Mouse (Mus musculus) frontal cortex, adult (tissue): ENCODE data around the gene Adam15.

Experiments
- ATAC-seq: cut with Nextera tagmentation; 2 replicates; pipeline ENCODE4 v1.9.2; 2017; ENCODE audit warnings: mild to moderate bottlenecking, moderate library complexity, mixed read lengths; ENCODE audit not compliant: low TSS enrichment

Gene Adam15

DNA sequence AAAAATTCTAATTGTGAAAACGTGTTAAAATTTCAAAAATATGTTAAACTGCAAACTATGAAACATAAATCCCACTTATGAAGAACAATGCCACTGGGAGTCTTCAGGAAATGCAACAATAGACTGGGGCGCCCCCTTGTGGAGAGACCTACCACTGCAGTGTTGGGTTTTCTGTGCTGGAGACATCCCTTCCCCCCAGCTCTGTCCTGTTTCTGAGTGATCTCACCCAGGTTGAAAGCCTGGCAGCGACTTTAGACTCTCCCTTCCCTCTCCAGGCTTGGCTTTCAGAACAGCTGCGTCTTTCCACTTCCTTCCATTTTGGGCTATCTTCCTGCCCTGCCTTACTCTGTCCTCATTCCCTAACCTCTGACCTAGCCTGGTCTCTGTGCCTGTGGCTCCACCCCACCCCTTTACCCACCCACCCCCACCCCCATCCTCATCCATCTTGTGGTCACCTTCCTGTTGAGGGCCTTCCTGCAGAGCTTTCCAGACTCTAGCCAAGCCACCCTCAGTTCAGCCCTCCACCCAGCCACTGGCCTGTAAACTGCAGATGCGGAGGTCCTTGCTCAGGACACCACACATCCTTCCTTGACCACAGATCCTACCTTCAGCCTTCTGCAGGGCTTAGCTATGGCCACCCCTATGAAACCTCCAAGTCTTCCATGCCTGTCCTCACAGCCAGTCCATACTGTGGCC is 5.2 kb upstream of the Adam15 start:
- ATAC-seq = peak; percentile 53

DNA sequence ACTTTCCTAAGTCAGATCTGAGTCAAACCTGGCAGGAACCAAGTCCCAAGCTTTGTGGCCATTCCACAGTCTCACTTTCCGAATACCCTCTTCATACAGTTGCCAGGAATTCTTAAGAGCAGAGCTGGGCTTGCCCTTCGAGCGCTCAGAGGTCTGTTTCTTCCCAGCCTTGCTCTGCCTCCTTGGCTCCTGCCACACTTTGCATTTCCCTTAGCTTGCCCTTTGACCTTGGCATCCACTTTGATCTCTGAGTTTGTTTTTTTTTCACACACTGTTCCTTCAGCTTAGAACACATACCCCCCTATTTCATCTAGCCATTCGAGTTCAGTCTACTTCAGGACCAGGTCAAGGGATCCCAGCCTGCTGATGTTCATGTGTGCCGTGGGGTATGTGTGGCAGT is 1.5 kb upstream of the Adam15 start:
- ATAC-seq = no peak

DNA sequence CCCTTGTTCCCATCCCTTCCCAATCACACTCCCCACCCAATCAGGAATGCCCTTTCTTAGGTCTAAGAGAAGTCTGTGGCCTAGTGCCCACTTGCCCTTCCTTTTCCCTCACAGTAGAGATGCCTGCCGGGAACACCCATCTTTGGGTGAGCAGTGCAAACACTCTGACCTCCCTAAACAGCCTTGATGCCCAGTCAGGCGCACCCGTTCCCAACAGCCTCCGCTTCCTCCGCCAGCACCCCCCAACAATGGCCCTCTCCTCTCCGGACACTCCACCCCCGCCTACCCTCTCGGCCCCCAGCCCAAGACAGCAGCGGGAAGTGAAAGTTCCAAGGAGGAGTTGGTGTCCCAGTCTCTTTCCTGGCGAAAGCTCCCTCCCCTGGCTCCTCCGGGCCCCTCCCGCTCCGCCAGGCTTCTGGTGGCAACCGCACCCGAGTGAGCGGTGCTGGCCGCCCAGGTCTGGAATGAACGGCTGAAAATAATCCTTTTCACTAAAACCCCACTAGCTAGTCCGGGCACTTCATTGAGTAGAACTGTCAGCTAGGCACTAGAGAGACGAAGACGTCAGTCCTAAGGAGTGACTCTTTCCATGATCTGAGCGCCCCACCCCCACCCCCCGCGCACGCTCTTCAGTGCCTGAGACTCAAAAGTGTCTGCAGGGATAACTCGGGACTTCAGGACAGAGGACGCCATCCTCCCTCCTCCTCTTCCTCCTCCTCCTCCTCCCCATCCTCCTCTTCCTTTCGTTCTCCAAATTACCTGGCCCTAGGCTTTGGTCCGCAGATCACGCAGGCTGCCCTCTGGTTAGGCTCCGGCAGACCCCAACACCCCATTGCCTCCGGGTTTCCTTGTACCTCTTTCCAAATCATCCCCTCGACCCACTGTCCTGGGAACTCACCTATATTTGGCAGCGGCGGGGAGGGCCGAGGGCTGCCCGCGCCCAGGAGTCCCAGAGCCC is 606 bp downstream of the Adam15 start:
- ATAC-seq = peak; percentile 39

DNA sequence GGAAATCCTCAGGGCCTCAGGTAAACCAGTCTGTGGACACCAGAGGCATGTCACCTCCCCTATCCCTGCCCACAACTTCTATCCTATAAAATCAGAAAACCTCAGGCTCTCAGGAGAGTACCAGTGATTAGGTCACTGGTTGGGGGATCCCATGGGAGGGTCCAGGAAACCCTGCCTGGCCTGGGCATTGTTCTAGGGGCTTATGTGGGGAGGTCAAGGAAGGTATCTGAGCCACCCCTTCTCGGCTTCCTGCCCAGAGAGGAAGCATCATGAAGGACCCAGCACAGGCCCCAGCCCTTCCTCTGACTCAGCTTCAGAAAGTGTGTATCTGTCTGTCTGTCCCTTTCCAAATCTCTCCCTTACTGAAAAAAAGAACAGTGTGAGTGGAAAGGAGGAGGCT is 1.9 kb downstream of the Adam15 start:
- ATAC-seq = no peak

DNA sequence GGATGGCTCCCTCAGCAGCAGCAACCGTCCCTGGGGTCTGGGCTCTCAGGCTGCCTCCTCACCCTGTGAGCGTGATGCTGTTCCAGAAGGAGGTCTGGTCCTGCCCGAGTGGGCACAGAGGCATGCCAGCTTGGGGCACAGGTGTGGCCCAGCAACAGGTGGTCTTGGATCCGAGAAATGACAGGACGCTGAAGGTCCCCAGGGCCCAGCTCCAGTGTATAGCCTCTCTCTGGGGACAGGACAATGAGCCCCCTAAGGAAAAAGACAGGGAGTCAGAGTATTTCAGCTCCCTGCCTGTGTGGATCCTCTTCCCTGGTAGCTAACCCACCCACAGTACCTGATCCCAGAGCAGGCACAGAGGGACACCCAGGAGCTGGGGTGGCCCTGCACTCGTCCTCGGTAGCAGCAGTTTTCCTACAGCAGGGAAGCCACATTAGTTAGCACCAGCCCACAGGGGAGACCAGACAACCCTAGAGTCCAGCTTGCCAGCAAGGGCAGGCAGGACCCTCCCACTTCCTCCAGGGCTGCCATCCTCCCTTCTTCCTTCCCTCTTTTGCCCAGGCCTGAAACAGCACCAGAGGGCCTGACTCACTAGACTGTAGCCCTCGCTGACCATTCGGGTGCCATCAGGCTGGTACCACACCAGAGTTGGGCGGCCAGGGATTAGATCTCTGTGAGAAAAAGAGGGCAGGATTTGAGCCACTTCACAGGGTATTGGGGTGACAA is 2.8 kb downstream of the Adam15 start:
- no peak for ATAC-seq

DNA sequence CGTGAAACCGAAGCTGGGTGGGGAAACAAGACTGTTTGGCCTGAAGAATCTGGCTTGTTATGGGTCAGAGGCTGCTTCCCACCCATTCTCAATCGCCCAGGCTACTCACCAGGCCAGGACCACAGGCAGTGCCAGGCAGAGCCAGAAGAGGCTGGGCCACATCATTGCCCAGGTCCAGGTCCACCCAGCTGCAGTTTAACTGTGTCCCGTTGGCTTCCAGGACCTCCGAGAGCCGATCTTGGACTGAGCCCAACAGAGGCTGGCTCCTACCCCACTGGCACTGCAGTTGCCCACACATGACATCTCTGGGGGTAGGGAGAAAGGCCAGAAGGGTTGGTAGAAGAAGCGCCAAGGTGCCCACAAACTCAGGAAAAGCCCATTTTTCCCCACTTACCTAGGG is 6.5 kb downstream of the Adam15 start:
- ATAC-seq = no peak

DNA sequence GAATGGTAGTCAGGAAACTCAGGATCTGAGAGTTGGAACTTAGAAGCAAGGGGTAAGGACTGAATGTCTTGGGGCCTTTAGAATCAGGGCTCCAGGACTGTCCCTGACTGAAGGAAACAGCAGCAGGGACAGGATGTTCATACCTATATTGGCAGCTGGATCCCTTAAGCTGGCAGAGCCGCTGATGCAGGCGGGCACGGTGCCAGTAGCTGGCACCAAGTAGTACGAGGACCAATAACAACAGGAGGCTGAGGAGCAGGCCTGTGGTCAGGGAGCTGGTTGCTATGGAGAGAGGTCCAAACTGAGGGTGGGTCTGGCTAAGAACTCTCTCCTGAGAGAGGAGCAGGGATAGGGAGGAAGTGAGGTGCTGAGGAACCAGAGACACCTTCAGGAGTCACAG is 8.0 kb downstream of the Adam15 start:
- no peak for ATAC-seq

DNA sequence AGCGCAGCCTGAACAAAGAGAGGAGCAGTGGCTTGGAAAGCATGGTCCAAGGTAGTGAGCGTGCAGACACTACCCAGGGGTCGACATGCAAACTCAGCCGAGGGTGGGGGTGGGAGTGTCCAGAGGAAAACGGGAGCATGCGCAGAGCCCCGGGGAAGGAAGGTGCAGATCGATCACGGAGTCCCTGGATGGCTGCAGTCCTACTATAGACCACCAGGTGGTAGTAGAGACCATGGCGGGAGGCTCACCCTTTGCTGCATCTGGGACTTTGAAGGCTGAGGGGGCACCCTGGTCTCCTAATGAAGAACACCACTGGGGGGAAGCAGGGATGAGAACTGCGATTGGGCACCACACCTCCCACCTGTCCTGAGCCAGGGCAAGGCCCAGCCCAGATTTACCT is 9.3 kb downstream of the Adam15 start:
- ATAC-seq = peak; percentile 62

DNA sequence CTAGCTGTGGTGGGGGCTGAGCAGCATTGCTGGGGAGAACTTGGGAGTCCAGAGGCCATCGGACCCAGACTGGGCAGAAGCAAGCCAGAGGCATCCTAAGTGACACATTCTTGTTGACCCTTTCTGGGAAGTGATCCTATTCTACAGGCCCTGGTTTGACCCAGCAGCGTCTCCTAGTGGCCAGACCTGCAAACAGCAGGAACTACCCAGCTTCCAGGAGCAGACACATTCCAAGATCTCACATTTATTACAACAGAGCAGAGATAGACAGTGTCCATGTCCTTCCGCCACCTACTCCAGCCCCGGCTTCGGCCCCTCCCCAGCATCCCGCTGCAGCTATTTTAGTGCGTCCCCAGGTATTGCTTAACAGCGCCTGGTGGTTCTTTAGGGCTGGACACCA is 10.4 kb downstream of the Adam15 start:
- peak; percentile 31; the same call in 1 of the 2 replicates for ATAC-seq

DNA sequence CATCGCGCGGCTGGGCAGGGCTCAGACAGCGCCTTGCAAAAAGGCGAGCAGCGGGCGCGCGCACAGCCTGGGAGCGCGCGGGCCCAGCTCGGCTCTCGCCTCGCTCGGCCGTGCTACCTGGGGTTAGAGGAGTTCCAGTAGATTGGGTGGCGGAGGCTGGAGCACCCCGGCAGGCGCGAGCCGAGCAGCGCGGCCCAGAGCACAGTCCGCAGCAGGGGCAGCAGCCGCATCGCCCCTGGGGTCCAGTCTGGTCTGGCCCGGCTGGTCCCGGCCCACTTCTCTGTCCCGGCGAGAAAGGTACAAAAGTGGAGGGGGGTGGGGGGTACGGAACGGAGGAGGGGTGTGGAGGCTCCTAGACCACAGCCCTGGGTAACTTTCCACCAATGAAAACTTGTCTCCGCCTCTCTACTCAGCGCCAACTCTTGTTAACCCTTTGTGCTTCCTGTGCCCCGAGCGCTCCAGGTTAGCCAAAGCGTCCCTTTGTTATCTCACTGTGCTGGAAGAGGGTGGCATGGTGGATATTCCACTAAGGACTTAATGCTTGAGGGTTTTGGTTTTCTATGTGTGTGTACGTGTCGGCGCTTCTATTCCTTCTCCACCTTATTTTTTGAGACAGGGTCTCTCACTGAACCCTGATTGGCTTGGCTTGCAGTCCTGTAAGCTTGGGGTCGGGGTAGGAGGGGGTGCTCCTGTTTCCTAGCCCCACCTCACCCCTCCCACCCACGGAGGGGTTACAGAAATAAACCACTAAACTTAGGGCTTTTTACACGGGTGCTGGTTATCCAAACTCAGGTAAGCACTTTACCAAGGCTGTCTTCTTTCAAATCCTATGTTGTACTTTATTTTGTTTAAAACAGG is 11.8 kb downstream of the Adam15 start, which contains the start of gene Efna4:
Gene Efna4 (minus strand): TSS at position 308 of the 858 bp plus-strand sequence.
- ATAC-seq = 0 out of 2 replicates have a peak, but pooled peaks have one; percentile 14

DNA sequence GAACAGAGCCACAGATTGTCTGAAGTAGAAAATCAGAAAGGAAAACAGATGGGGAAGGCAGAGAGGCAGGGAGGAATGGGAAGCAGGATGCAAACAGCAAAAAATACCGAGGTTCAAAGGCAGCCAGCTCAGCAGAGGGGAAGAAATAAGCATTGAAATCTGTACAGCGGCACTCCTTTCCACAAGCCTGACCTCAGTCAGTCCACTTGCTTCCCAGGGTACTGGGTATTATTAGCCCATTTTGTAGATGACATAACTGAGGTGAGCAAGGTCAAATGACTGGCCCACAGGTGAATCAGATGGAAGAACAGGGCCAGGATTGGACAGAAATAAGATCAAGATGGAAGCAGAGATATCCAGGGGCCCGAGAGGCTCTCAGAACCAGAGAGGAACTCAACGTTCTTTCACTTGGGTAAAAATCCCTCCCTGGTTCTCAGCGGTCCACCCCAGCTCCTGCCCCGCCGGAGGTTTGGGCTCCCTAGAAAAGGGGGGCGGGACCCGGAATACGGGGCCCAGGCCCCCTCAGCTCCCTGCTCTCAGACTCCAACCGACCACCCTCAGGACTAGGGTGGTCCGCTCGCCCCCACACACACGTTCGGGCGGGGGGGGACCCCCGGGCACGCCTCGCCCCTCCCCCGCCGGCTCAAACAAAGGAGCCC is 12.6 kb downstream of the Adam15 start:
- ATAC-seq = no peak

DNA sequence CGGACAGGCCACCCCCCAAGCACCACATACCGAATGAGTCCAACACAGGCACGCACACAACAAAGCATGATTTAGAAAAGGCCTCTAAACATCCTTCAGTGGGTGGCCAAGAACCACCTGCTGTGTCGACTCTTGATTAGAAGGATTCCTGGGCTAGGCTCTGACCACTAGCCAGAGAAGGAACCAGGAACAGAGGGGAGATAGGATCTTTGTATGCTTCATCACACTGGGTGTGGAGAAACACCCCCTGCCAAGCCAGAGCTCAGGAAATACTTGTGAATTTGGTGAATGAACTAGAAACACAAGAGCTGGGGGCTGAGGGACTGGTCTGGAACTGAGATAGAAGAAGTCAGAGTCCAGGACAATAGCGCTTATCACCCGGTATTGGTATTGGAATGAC is 13.3 kb downstream of the Adam15 start:
- no peak for ATAC-seq

DNA sequence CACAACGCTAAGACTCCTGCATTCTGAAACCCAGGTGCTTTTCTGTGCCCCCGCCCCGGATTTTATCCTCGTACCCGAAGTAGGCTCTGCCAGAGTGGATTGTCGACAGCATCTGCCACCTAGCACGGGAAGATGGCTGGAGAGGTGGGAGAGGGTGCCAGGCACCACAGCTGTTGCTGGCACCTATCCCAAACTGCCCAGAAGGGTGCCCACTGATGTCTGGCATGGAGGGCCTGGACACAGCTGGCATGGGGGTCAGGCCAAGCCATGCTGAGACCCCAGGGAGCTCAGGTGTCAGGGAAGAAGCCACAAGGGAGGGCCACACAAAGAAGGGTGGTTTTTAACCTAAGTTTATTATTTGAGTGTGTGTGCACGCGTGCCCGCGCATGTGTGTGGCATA is 16.7 kb downstream of the Adam15 start:
- ATAC-seq = no peak

DNA sequence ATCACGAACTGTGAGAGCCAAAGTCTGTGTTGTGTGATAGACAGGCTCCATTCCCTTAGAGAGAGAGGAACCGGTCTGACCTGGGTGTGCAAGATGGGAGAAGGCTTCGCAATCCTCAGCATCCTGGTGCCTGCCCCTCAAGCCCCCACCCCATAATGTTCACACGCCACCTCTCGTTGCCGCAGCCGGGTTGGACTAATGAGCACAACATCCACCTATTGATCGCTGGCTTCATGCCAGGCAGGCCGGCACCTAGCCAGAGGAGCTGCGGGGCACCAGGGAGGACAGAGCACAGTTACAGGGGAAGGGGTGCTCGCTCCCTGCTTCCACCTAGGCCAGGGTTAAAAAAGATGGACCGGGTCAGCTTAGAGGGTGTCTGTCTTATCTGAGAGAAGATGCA is 17.3 kb downstream of the Adam15 start:
- no peak for ATAC-seq

DNA sequence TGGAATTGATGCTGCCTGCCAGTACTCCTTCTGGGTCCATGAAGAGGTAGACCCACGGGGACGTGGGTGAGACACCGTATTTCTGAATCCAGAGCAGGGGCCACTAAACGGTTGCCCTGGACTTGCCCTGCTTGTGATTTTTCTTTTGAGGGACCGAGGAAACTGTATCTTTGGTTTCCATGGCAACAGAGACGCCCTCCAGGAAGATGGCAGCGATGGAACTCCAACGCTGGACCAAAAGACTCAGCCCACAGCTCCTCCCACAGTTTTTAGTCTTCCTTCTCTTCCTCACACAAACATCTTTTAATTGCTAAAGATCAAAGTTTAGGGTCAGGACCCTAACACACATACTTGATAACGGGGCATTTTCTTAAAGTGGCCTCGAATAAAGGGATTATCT is 17.8 kb downstream of the Adam15 start:
- no peak for ATAC-seq

DNA sequence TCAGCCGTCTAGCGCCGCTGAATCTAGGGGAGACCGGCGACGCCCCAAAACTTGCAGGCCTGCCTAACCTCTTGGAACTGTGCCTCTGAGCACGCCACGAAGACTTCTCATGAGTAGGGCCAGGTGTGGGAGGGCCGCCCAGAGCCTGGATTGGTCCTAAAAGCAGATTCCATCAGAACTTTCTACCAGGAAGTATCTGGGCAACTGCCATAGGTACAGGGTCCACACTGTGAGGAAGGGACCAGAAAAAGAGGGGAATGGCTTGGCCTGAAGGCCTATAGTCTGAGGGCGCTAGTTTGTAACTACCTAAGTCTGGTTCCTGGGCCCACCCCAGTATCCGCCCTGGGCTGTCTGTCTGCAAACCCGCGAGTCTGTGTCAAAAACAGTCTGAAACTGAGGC is 18.2 kb downstream of the Adam15 start:
- no peak for ATAC-seq

DNA sequence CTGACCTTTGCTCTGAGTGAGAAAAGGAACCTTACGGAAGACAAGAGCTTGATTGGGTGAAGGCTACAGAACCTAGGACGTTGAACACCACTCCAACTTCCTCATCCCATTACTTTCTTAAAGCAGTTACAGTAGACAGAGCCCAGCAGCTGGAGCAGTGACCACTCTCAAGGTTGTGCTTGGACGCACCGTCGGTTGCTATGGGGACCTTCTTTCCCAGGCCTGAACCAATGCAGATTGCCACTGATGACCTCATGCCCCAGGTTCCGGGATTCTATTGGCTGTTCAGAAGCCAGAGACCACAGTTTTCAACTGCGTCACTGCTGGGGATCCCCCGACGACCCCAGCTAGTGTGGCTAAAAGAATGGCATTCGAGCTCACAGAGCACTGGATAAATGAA is 18.8 kb downstream of the Adam15 start:
- no peak for ATAC-seq

DNA sequence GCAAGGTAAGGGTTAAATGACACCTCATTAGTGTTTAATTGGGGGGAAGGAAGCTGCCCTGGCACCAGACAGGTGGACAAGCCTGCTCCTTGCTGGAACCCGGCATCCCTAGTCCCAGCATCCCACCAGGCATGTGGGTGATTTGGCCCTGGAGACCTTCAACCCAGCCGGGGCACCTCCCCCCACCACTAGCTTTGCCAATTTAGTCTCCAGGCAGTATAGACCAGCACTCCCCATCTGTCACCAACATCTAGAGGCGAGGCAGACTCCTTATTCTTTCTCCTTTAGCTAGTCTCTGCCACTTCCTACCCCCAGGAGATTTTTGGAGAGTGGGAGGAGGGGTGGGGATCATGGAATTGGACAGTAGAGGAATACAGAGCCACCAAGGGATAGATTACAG is 19.4 kb downstream of the Adam15 start:
- ATAC-seq = no peak

DNA sequence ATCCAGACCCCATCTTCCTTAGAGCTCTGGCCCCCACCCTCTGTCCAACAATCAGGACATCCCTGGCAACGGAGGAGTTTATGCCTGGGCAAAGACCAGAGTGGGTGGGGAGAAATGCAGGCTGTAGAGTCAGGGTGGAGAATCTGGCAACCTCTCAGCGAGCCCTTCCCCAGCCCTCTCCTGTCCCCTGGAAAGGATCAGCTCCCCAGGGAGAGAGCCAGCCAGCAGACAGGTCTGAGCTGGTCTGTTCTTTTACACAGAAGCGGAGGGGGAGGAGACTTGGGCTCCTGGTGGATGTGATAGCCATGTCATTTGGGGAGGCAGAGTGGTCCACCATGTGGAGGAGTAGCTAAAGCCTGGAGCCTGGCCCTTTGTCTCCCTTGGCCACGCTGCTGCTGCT is 21.2 kb downstream of the Adam15 start:
- ATAC-seq = no peak

DNA sequence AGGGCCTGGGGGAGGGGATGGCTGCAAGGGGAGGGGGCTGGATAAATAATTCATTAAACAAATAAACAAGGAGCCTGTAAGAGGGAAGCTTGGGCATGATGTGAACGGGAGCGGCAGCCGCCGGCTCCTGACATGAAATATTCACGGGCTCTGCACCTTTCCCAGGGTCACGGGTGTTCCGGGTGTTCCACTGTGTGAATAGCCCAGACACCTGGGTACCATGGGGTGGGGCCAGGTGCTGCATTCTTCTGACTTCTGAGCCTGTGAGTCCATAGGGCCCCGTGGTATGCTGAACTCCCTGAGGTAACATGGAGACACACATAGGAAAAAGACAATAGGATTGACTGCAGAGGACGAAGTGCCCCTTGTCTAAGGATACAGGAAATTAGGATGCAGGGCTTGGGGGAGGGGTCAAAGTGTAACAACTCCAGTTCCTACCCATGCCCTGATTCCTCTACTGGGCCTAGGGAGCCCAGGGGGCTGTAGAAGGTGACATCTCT is 22.4 kb downstream of the Adam15 start:
- ATAC-seq = no peak

DNA sequence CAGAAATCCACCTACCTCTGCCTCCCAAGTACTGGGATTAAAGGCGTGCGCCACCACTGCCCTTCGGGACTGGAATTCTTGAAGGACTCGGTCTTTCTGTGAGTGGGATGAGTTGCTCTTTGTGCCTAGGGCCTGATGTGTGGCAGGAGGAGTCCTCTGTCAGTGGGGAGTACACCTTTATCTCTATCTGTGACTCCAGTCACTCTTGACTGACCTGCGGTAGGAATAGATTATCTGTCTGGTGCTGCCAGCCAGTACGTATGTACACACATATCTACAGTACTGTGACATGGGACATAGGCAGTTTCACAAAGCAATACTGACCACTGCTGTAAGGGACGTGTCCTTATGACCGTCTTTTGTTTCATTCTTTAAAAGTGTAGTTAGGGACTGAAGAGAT is 23.9 kb downstream of the Adam15 start:
- ATAC-seq = no peak
